Mouse (Mus musculus): ENCODE data around the gene Gar1. TPM values are rescaled to one million over a fixed set of nuclear protein-coding genes. Genes with fewer than 3 reads are reported as not detected.

Gene Gar1
- 63.7 and 90.1 TPM in 2 replicates for polyA plus RNA-seq (2015; fragmentation: Nextera tagmentation; extraction: Ambion mirVana)

- peaks cover 15% of the 10 kb centered on the region for H3K4me1 ChIP-seq
- H3K9me3 ChIP-seq, result no peaks in the 10 kb centered on the region
- under 1% methylated on average over 60 of the region's 60 CpGs for WGBS
- H3K36me3 ChIP-seq, result peaks cover 18% of the 10 kb centered on the region
- peak within 1 kb of the TSS; percentile 85 for H3K9ac ChIP-seq
- peak within 1 kb of the TSS; percentile 95 for H3K4me3 ChIP-seq
- H3K4me2 ChIP-seq, result peak within 1 kb of the TSS; percentile 72
- peak within 1 kb of the TSS; percentile 91 for H3K27ac ChIP-seq
- ATAC-seq (ENCODE audit: insufficient number of reproducible peaks, insufficient read depth, low FRiP score, low TSS enrichment, low read depth), result peak; percentile 84
- H3K27me3 ChIP-seq, result no peaks in the 10 kb centered on the region
Observed at GRCm38 (mm10) chr3:129831035-129831568, at the start of gene Gar1. Gene Gar1, minus strand, starts transcription at chr3:129831396.

GRCm38 (mm10) chr3:129879913-129880312, 48.7 kb upstream of the Gar1 start:
- no peak overlapping the region for H3K9ac ChIP-seq
- 0 out of 2 replicates have a peak, but pooled peaks cover 4% of the 10 kb centered on the region for H3K27me3 ChIP-seq
- no peak overlapping the region for H3K27ac ChIP-seq
- H3K4me2 ChIP-seq, result peak overlapping the region; percentile 85
- H3K36me3 ChIP-seq, result no peaks in the 10 kb centered on the region
- H3K4me3 ChIP-seq, result no peak overlapping the region
- no peaks in the 10 kb centered on the region for H3K9me3 ChIP-seq
- peaks cover 4% of the 10 kb centered on the region for H3K4me1 ChIP-seq
- WGBS, result 81% methylated on average over 2 of the region's 2 CpGs
- ATAC-seq (ENCODE audit: insufficient number of reproducible peaks, insufficient read depth, low FRiP score, low TSS enrichment, low read depth), result no peak

- Histone ChIP-seq H3K9me3 (no peaks in the 10 kb centered on the region), H3K9ac (peak overlapping the region; percentile 81), H3K27ac (peak overlapping the region; percentile 69), H3K4me3 (peak overlapping the region; percentile 69), H3K4me2 (peak overlapping the region; percentile 85), H3K27me3 (0 out of 2 replicates have a peak, but pooled peaks cover 4% of the 10 kb centered on the region), H3K4me1 (peaks cover 4% of the 10 kb centered on the region), H3K36me3 (no peaks in the 10 kb centered on the region)
- under 1% methylated on average over 24 of the region's 25 CpGs for WGBS
- peak; percentile 8; the same call in 1 of the 2 replicates for ATAC-seq (ENCODE audit: insufficient number of reproducible peaks, insufficient read depth, low FRiP score, low TSS enrichment, low read depth)
Observed at GRCm38 (mm10) chr3:129879131-129879757, 48.0 kb upstream of the Gar1 start.

- peaks cover 4% of the 10 kb centered on the region for H3K4me1 ChIP-seq
- ATAC-seq (ENCODE audit: insufficient number of reproducible peaks, insufficient read depth, low FRiP score, low TSS enrichment, low read depth), result peak; percentile 79
- H3K27me3 ChIP-seq, result 0 out of 2 replicates have a peak, but pooled peaks cover 4% of the 10 kb centered on the region
- peak within 1 kb of the TSS; percentile 85 for H3K4me2 ChIP-seq
- WGBS, result under 1% methylated on average over 61 of the region's 66 CpGs
- peak within 1 kb of the TSS; percentile 69 for H3K27ac ChIP-seq
- H3K4me3 ChIP-seq, result peak within 1 kb of the TSS; percentile 69
- peak within 1 kb of the TSS; percentile 81 for H3K9ac ChIP-seq
- H3K9me3 ChIP-seq, result no peaks in the 10 kb centered on the region
- H3K36me3 ChIP-seq, result no peaks in the 10 kb centered on the region
Observed at GRCm38 (mm10) chr3:129878405-129879021, 47.3 kb upstream of the Gar1 start, which contains the start of gene Pla2g12a. Gene Pla2g12a, plus strand, starts transcription at chr3:129878606.

- 81% methylated on average over 10 of the region's 10 CpGs for WGBS
Observed at GRCm38 (mm10) chr3:129877327-129877726, 46.1 kb upstream of the Gar1 start.

GRCm38 (mm10) chr3:129863698-129864097, 32.5 kb upstream of the Gar1 start:
- Histone ChIP-seq H3K27ac (no peak overlapping the region), H3K4me2 (no peak overlapping the region), H3K9ac (no peak overlapping the region), H3K36me3 (no peaks in the 10 kb centered on the region), H3K9me3 (no peaks in the 10 kb centered on the region), H3K27me3 (no peaks in the 10 kb centered on the region), H3K4me3 (no peak overlapping the region), H3K4me1 (no peaks in the 10 kb centered on the region)
- 53% methylated on average over 14 of the region's 14 CpGs for WGBS
- ATAC-seq (ENCODE audit: insufficient number of reproducible peaks, insufficient read depth, low FRiP score, low TSS enrichment, low read depth), result no peak

More at GRCm38 (mm10) chr3:129877327-129877726, 46.1 kb upstream of the Gar1 start:
- Histone ChIP-seq H3K4me2 (no peak overlapping the region), H3K9ac (no peak overlapping the region), H3K27ac (no peak overlapping the region), H3K9me3 (no peaks in the 10 kb centered on the region), H3K36me3 (no peaks in the 10 kb centered on the region), H3K4me3 (no peak overlapping the region), H3K4me1 (peaks cover 4% of the 10 kb centered on the region), H3K27me3 (0 out of 2 replicates have a peak, but pooled peaks cover 4% of the 10 kb centered on the region)
- ATAC-seq (ENCODE audit: insufficient number of reproducible peaks, insufficient read depth, low FRiP score, low TSS enrichment, low read depth), result no peak

- WGBS, result 83% methylated on average over 2 of the region's 2 CpGs
- no peak overlapping the region for H3K27ac ChIP-seq
- H3K4me2 ChIP-seq, result no peak overlapping the region
- ATAC-seq (ENCODE audit: insufficient number of reproducible peaks, insufficient read depth, low FRiP score, low TSS enrichment, low read depth), result no peak
- no peaks in the 10 kb centered on the region for H3K4me1 ChIP-seq
- H3K36me3 ChIP-seq, result no peaks in the 10 kb centered on the region
- no peak overlapping the region for H3K4me3 ChIP-seq
- no peaks in the 10 kb centered on the region for H3K27me3 ChIP-seq
- no peak overlapping the region for H3K9ac ChIP-seq
- no peaks in the 10 kb centered on the region for H3K9me3 ChIP-seq
Observed at GRCm38 (mm10) chr3:129862592-129862991, 31.4 kb upstream of the Gar1 start.

- Histone ChIP-seq H3K4me3 (no peak overlapping the region), H3K9ac (no peak overlapping the region), H3K27ac (no peak overlapping the region), H3K27me3 (no peaks in the 10 kb centered on the region), H3K4me2 (no peak overlapping the region), H3K36me3 (no peaks in the 10 kb centered on the region), H3K9me3 (no peaks in the 10 kb centered on the region), H3K4me1 (no peaks in the 10 kb centered on the region)
- ATAC-seq (ENCODE audit: insufficient number of reproducible peaks, insufficient read depth, low FRiP score, low TSS enrichment, low read depth), result no peak
- 82% methylated on average over 7 of the region's 7 CpGs for WGBS
Observed at GRCm38 (mm10) chr3:129846846-129847245, 15.7 kb upstream of the Gar1 start.

GRCm38 (mm10) chr3:129845868-129846267, 14.7 kb upstream of the Gar1 start:
- no peak for ATAC-seq (ENCODE audit: insufficient number of reproducible peaks, insufficient read depth, low FRiP score, low TSS enrichment, low read depth)
- no peaks in the 10 kb centered on the region for H3K27me3 ChIP-seq
- H3K4me3 ChIP-seq, result no peak overlapping the region
- H3K9ac ChIP-seq, result no peak overlapping the region
- no peaks in the 10 kb centered on the region for H3K9me3 ChIP-seq
- no peak overlapping the region for H3K27ac ChIP-seq
- 82% methylated on average over 2 of the region's 2 CpGs for WGBS
- no peaks in the 10 kb centered on the region for H3K4me1 ChIP-seq
- H3K4me2 ChIP-seq, result no peak overlapping the region
- H3K36me3 ChIP-seq, result no peaks in the 10 kb centered on the region

GRCm38 (mm10) chr3:129838017-129838416, 6.8 kb upstream of the Gar1 start:
- H3K27me3 ChIP-seq, result no peaks in the 10 kb centered on the region
- H3K4me1 ChIP-seq, result no peaks in the 10 kb centered on the region
- no peak overlapping the region for H3K9ac ChIP-seq
- no peak overlapping the region for H3K4me3 ChIP-seq
- no peak for ATAC-seq (ENCODE audit: insufficient number of reproducible peaks, insufficient read depth, low FRiP score, low TSS enrichment, low read depth)
- no peaks in the 10 kb centered on the region for H3K9me3 ChIP-seq
- no peak overlapping the region for H3K4me2 ChIP-seq
- no peak overlapping the region for H3K27ac ChIP-seq
- H3K36me3 ChIP-seq, result no peaks in the 10 kb centered on the region
- WGBS, result 64% methylated on average over 7 of the region's 7 CpGs

GRCm38 (mm10) chr3:129836965-129837364, 5.8 kb upstream of the Gar1 start:
- no peaks in the 10 kb centered on the region for H3K36me3 ChIP-seq
- H3K4me1 ChIP-seq, result no peaks in the 10 kb centered on the region
- 88% methylated on average over 6 of the region's 6 CpGs for WGBS

More at GRCm38 (mm10) chr3:129836965-129837364, 5.8 kb upstream of the Gar1 start:
- Histone ChIP-seq H3K27me3 (no peaks in the 10 kb centered on the region), H3K9ac (no peak overlapping the region), H3K27ac (no peak overlapping the region), H3K4me3 (no peak overlapping the region), H3K9me3 (no peaks in the 10 kb centered on the region), H3K4me2 (no peak overlapping the region)
- no peak for ATAC-seq (ENCODE audit: insufficient number of reproducible peaks, insufficient read depth, low FRiP score, low TSS enrichment, low read depth)

Measured in embryonic facial prominence, embryonic 13.5 days (tissue).